Mouse (Mus musculus) neural tube, embryonic 13.5 days (tissue): ENCODE measurements around the gene Gbp5. TPM values are rescaled to one million over a fixed set of nuclear protein-coding genes. Genes with fewer than 3 reads are reported as not detected.
A peak's percentile ranks its signal among the peaks of the same experiment; 100 is the strongest.

Source experiments
- ATAC-seq: fragments of 200-750 bp; cut with Nextera tagmentation; 2 replicates; pipeline ENCODE4 v1.8.0; 2017; ENCODE audit warnings: low read depth, mild to moderate bottlenecking, moderate TSS enrichment, moderate library complexity
- H3K27ac ChIP-seq: fragments of 300-500 bp; sonication (generic); replicated peaks from 2 replicates; pipeline ENCODE4 v1.5.1; 2015; ENCODE audit warnings: moderate library complexity, mild to moderate bottlenecking, inconsistent platforms
- H3K27me3 ChIP-seq: fragments of 300-500 bp; sonication (generic); 2 replicates; pipeline ENCODE4 v1.6.1; 2015; ENCODE audit warnings: mild to moderate bottlenecking, inconsistent platforms
- H3K36me3 ChIP-seq: fragments of 300-500 bp; sonication (generic); 2 replicates; pipeline ENCODE4 v1.6.1; 2015; ENCODE audit warnings: mild to moderate bottlenecking, inconsistent platforms
- H3K4me1 ChIP-seq: fragments of 300-500 bp; sonication (generic); replicated peaks from 2 replicates; pipeline ENCODE4 v1.6.1; 2015; ENCODE audit warnings: inconsistent platforms
- H3K4me2 ChIP-seq: fragments of 300-500 bp; sonication (generic); 2 replicates; pipeline ENCODE4 v1.6.1; 2015; ENCODE audit warnings: inconsistent platforms, mild to moderate bottlenecking, moderate library complexity
- H3K4me3 ChIP-seq: fragments of 300-500 bp; sonication (generic); 2 replicates; pipeline ENCODE4 v1.5.1; 2015; ENCODE audit warnings: mild to moderate bottlenecking, inconsistent platforms
- H3K9ac ChIP-seq: fragments of 300-500 bp; sonication (generic); 2 replicates; pipeline ENCODE4 v1.6.1; 2015; ENCODE audit warnings: moderate library complexity, mild to moderate bottlenecking, inconsistent platforms
- H3K9me3 ChIP-seq: fragments of 300-500 bp; sonication (generic); 2 replicates; pipeline ENCODE4 v1.6.1; 2016; ENCODE audit warnings: inconsistent platforms
- WGBS: fragments of 180-500 bp; shearing (Covaris S2); methylation state at CpG from one replicate; pipeline ENCODE4 v1.1.7; 2015; 5-methylcytosine and 5-hydroxymethylcytosine counted together
- polyA plus RNA-seq: library from polyadenylated mRNA; unstranded; fragments of >200 nt; fragmentation: Nextera tagmentation; extraction: Ambion mirVana; gene quantifications from 2 replicates; pipeline ENCODE4 v1.2.1, GENCODE M21; 2015

Gbp5 gene
- polyA plus RNA-seq, result 0.07 and 0.14 TPM in 2 replicates

DNA sequence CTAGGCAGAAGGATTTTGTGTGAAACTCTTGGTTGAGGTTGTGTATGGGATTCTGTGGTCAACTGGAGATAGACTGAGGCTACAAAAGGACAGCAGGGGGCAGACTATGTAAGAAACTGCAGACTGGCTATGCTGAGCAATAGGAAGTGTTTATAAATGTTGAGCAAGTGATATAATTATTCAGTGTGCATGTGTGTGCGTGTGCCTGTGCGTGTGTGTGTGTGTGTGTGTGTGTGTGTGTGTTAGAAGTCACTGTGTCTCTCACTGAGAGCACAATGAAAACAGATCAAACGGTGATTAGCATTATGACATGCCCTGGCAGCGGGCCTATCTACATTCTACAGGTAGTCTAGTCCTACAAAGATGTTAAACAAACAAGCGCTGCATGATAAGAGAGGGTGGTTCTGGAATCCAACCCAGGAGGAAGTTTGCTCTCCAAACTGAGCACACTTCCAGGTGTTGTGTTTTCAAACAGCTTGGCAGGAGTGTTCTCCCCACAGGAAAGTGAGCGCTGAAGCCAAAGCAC, at the start of gene Gbp5:
Gene Gbp5 (plus strand): TSS at position 443 of the 526 bp plus-strand sequence.
- WGBS, result 85% methylated on average over 6 of the region's 6 CpGs
- H3K27me3 ChIP-seq, result no peaks in the 10 kb centered on the region
- no peaks in the 10 kb centered on the region for H3K9me3 ChIP-seq
- H3K9ac ChIP-seq, result no peak within 1 kb of the TSS
- no peaks in the 10 kb centered on the region for H3K4me1 ChIP-seq
- H3K27ac ChIP-seq, result no peak within 1 kb of the TSS
- ATAC-seq, result peak; percentile 47; the same call in 1 of the 2 replicates
- H3K4me3 ChIP-seq, result no peak within 1 kb of the TSS
- no peaks in the 10 kb centered on the region for H3K36me3 ChIP-seq
- H3K4me2 ChIP-seq, result no peak within 1 kb of the TSS

DNA sequence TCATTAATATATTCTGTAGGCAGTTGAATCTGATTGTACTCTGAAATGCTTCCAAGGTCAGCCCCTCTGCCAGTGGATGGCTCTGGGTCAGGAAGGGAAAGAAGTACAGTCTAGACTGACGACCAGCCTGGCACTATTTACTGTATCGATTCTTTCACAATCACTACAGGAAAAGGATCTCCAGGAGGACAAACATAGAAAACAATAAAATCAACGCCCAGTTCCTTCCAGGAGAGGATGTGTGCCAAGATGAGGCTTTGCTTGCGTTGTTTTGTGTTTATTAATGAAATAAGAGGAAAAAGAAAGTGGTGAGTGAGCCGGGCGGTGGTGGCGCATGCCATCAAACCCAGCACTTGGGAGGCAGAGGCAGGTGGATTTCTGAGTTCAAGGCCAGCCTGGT, 39.6 kb upstream of the Gbp5 start:
- no peaks in the 10 kb centered on the region for H3K4me1 ChIP-seq
- H3K27me3 ChIP-seq, result no peaks in the 10 kb centered on the region
- WGBS, result 84% methylated on average over 7 of the region's 7 CpGs
- no peak overlapping the region for H3K4me2 ChIP-seq
- ATAC-seq, result no peak
- no peak overlapping the region for H3K27ac ChIP-seq
- H3K36me3 ChIP-seq, result no peaks in the 10 kb centered on the region
- H3K4me3 ChIP-seq, result no peak overlapping the region
- no peaks in the 10 kb centered on the region for H3K9me3 ChIP-seq
- no peak overlapping the region for H3K9ac ChIP-seq

DNA sequence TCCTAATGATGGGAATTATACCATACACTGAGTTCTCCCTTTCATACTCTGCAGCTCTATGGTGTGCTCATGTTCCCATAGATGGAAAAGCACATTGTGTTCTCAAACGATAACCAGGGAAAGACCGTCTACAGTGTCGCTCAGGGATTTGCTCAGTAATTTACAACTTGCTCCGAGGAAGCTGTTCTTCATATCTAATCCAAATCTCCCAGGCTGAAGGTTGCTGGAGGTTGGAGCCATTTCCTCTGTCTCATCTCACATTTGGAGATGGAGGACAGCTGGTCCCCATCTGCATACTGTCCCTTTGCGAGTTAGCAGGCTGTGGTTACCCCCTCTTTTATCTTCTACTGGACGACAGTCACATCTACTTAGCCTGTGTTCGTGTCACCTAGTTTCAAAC, 34.5 kb upstream of the Gbp5 start:
- H3K4me1 ChIP-seq, result 0 out of 2 replicates have a peak, but pooled peaks cover 4% of the 10 kb centered on the region
- H3K9me3 ChIP-seq, result no peaks in the 10 kb centered on the region
- WGBS, result 75% methylated on average over 7 of the region's 7 CpGs
- no peak overlapping the region for H3K4me2 ChIP-seq
- no peak overlapping the region for H3K9ac ChIP-seq
- no peak overlapping the region for H3K4me3 ChIP-seq
- no peak for ATAC-seq
- H3K27ac ChIP-seq, result no peak overlapping the region
- no peaks in the 10 kb centered on the region for H3K36me3 ChIP-seq
- H3K27me3 ChIP-seq, result no peaks in the 10 kb centered on the region

DNA sequence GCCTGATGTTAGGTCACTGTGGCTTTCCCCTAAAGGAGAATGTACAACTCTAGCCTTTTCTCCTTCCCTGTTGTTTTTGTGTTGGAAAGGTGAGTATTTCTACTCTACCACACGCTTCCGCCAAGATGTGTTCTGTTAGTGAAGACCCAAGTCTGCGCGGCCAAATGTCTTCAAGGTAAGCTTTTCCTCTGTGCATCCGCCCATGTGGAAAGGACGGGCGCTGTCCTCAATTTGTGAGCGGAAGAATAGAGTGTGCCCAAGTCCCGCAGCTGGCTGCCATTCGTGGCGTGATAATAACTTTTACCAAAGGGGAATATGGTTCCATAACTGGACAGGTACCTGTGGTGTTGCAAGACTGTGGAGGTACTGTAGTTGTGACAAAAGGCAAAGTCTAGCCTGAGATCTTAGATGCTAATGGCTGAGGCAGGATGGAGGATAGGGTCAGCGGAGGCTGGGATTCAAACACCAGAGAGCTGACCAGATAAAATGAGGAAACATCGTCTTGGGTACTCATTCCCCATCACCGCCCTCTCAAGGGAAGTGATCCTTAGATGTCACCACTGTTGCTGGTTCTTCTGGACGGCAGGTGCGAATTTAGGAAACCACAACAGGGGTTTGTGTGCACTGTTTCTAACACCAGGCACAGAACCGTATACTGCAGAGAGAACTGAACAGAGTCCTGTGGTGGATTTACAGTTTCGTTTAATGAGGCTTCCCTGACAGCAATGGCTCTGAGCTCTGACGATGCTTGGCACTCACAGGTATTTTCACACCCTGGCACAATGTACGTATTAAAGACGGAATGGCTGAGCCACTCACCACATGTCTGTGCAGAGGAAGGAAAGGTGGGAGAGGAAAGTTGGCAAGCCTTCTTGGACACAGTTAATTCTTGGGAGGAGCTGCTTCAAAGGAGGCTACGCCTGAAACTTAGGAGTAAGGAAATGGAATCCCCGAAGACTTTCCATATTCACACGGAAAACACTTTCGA, 30.7 kb upstream of the Gbp5 start:
- no peak for ATAC-seq
- WGBS, result 89% methylated on average over 25 of the region's 25 CpGs
- no peak overlapping the region for H3K4me3 ChIP-seq
- no peak overlapping the region for H3K4me2 ChIP-seq
- H3K9ac ChIP-seq, result no peak overlapping the region
- peaks cover 24% of the 10 kb centered on the region for H3K4me1 ChIP-seq
- no peaks in the 10 kb centered on the region for H3K36me3 ChIP-seq
- no peaks in the 10 kb centered on the region for H3K27me3 ChIP-seq
- no peak overlapping the region for H3K27ac ChIP-seq
- no peaks in the 10 kb centered on the region for H3K9me3 ChIP-seq

DNA sequence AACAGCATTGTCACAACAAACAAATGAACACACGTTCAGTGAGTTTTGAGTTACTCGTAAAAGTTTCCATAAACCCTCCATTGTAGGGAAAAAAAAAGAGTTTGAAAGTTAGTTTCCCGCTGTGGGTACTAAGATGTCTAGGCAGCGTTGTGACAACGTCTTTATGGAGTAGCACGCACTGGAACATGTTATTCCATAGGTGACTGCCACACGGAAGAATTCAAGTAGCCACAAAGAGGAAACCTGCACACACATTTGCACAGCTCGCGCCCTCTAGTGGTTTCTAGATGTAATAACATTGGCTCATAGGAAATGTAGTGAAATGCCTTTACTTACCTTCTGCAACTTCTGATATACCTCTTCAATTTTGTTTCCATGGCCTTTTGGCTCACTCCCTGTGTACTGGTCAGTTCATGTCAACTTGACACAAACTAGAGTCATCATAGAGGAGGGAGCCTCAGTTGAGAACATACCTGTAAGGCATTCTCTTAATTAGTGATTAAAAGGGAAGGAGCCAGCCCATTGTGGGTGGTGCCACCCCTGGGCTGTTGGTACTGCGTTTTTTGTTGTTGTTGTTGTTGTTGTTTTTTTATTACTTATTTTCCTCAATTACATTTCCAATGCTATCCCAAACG, 19.3 kb upstream of the Gbp5 start:
- H3K4me3 ChIP-seq, result no peak overlapping the region
- H3K27ac ChIP-seq, result no peak overlapping the region
- H3K27me3 ChIP-seq, result no peaks in the 10 kb centered on the region
- 0 out of 2 replicates have a peak overlapping the region, but pooled peaks have one; percentile 22 for H3K4me2 ChIP-seq
- ATAC-seq, result no peak
- no peaks in the 10 kb centered on the region for H3K9me3 ChIP-seq
- no peak overlapping the region for H3K9ac ChIP-seq
- 23% methylated on average over 11 of the region's 11 CpGs for WGBS
- no peaks in the 10 kb centered on the region for H3K36me3 ChIP-seq
- H3K4me1 ChIP-seq, result no peaks in the 10 kb centered on the region

DNA sequence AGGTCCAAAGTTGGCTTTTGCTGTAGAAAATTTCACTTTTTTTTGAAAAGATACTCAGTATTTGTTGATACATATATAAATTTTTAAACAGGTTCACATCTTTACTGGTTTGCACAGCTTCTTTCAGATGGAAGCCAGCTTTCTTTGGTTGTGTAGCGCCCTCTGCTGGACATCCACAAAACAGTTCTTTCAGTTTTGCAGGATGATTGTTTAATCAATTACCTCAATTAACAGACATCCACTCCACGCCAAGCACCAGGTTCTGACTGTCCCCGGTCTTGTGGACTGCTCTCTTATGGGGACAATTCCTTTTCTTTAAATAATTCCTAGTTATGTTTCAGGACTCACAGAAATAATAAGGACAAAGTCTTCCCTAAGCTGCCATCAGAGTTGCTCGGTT, 17.9 kb upstream of the Gbp5 start:
- Histone ChIP-seq H3K4me1 (no peaks in the 10 kb centered on the region), H3K9ac (no peak overlapping the region), H3K27me3 (no peaks in the 10 kb centered on the region), H3K4me2 (no peak overlapping the region), H3K4me3 (no peak overlapping the region), H3K27ac (no peak overlapping the region), H3K36me3 (no peaks in the 10 kb centered on the region), H3K9me3 (no peaks in the 10 kb centered on the region; the same call in 1 of the 2 replicates)
- ATAC-seq, result no peak
- WGBS, result 21% methylated on average over 4 of the region's 4 CpGs

DNA sequence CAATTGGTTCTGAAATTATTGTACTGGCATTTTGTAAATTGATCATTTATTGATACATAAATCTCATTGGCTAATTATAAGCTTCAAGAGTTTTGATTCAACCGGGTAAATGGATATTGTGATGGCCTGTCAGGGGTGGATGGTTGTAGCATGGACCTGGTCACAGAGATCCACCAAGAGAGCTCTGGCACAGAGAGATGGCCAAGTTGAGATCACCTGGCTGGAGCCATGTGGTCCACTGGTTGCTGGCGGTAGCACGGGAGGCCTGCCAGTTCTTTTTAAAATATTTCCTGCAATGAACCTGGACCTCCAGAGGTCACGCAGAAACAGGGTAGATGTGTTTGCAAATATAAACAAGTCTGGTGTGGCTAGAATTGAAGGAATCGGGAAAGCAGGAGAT, 15.9 kb upstream of the Gbp5 start:
- H3K9me3 ChIP-seq, result no peaks in the 10 kb centered on the region; the same call in 1 of the 2 replicates
- no peak overlapping the region for H3K4me3 ChIP-seq
- H3K4me1 ChIP-seq, result no peaks in the 10 kb centered on the region
- no peak overlapping the region for H3K9ac ChIP-seq
- 90% methylated on average over 5 of the region's 5 CpGs for WGBS
- H3K27ac ChIP-seq, result no peak overlapping the region
- H3K36me3 ChIP-seq, result no peaks in the 10 kb centered on the region
- ATAC-seq, result no peak
- H3K4me2 ChIP-seq, result no peak overlapping the region
- no peaks in the 10 kb centered on the region for H3K27me3 ChIP-seq

DNA sequence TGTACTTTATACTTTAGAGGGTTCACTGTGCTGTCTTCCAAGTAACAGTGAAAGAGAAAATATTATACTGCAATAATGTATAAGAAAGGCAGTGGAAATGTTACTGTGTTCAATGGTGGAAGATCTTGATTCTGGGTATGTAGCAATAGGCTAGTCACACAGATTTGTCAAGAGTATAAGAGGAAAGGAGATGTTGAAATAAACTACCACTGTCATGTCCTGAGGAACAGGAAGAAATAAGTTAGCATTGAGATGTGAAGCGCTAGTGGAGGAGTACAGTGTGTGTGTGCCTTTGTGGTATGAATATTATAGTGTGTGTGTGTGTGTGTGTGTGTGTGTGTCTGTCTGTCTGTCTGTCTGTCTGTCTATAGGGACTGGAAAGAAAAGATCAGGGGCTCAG, 15.4 kb upstream of the Gbp5 start:
- no peak for ATAC-seq

DNA sequence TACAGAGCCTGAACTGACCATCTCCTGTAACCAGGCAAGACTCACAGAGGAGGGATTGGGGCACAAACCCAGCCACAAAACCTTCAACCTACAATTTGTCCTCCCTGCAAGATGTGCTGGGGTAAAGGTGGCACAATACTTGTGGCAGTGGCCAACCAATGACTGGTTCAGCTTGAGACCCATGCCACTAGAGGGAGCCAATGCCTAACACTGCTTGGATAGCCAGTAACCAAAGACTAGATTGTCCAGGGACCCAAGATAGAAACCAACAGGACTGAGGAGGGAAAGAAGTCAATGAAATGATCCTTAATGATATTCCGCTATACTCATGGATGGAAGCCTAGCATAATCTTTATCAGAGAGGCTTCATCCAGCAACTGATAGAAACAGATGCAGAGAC, 3.3 kb upstream of the Gbp5 start:
- H3K4me3 ChIP-seq, result no peak overlapping the region
- WGBS, result 77% methylated on average over 1 of the region's 1 CpGs
- peak; percentile 56; the same call in 1 of the 2 replicates for ATAC-seq

More for the DNA sequence above, 15.4 kb upstream of the Gbp5 start:
- Histone ChIP-seq H3K4me2 (no peak overlapping the region), H3K9me3 (no peaks in the 10 kb centered on the region; the same call in 1 of the 2 replicates), H3K4me1 (no peaks in the 10 kb centered on the region), H3K27ac (no peak overlapping the region), H3K9ac (no peak overlapping the region), H3K27me3 (no peaks in the 10 kb centered on the region), H3K4me3 (no peak overlapping the region), H3K36me3 (no peaks in the 10 kb centered on the region)
- 81% methylated on average over 1 of the region's 1 CpGs for WGBS

DNA sequence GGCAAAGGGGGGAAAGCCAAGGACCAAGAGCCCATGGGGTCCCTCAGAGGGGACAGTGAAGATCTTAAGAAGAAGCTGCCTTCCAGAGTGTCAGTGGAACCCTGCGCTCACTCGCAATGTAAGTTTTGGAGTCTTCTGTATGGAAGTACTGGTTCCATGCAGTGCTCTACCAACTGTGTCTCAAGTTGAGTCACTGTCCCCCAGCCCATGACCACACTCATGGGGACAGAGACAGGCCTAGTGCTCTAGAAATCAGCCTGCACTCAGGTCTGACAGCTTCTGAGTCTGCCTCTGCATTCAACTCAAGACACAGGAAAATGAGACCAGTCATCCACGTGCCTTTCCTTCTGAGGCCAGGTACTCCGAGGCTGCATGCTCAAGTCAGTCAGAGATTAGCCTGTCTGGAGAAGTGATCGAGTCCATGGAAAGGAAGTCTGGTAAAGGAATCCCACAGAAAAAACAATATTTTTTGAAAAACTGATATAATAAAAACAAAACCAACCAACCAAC, 1.4 kb downstream of the Gbp5 start:
- Histone ChIP-seq H3K4me1 (no peaks in the 10 kb centered on the region), H3K9ac (no peak overlapping the region), H3K4me2 (no peak overlapping the region), H3K27ac (no peak overlapping the region), H3K36me3 (no peaks in the 10 kb centered on the region), H3K9me3 (no peaks in the 10 kb centered on the region), H3K27me3 (no peaks in the 10 kb centered on the region), H3K4me3 (no peak overlapping the region)
- no peak for ATAC-seq
- 96% methylated on average over 5 of the region's 5 CpGs for WGBS

More for the DNA sequence above, 3.3 kb upstream of the Gbp5 start:
- no peaks in the 10 kb centered on the region for H3K27me3 ChIP-seq
- no peak overlapping the region for H3K9ac ChIP-seq
- no peak overlapping the region for H3K4me2 ChIP-seq
- no peak overlapping the region for H3K27ac ChIP-seq
- H3K36me3 ChIP-seq, result no peaks in the 10 kb centered on the region
- no peaks in the 10 kb centered on the region for H3K9me3 ChIP-seq
- H3K4me1 ChIP-seq, result no peaks in the 10 kb centered on the region

DNA sequence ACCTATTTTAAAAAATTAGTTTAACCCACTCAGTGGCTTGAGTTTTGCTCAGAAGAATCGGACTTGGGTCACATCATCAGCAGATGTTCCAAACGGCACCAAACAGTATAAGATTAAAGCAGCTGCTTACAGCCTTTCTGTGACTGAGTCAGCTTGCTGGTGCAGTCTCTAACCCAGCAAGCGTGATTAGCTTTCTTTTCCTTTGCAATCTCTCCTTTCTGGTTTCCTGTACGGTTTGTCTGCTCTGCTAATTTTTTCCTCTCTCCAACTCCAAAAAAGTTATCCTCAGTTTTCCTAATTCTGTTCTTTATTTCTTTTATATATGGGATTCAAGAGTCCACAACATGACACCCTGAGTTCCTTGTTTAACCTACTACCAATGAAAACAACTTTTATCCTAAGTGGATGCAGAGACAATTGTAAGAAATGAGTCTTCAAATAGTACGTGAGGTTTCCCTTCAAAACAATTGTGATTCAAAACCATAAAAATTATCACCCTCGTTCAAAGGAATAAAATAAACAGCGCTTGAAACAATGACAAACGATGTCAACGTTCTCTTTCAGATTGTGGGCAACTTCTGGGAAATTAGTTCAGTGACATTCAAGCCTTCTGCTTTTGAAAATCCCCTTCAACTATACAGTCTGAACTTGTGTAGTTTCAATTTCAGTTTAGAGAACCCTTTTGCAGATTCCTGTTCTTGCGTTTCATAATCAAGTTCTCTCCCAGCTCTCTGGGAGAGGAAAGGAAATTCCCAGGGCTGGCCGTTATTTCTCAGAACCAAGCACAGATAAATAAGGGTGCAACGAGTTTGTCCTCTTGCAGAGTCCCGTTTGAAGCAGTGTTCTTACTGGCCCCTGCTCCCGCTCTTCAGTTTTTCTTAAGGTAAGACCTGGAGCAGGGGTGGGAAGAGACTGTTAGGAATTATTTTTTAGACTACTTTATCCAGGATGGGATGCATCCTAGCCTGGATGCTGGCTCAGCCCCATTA, 2.6 kb downstream of the Gbp5 start:
- H3K4me2 ChIP-seq, result peak overlapping the region; percentile 7; the same call in 1 of the 2 replicates
- H3K9me3 ChIP-seq, result no peaks in the 10 kb centered on the region
- no peaks in the 10 kb centered on the region for H3K27me3 ChIP-seq
- 70% methylated on average over 14 of the region's 14 CpGs for WGBS
- no peaks in the 10 kb centered on the region for H3K36me3 ChIP-seq
- ATAC-seq, result no peak
- H3K4me3 ChIP-seq, result no peak overlapping the region
- H3K9ac ChIP-seq, result no peak overlapping the region
- H3K4me1 ChIP-seq, result no peaks in the 10 kb centered on the region
- no peak overlapping the region for H3K27ac ChIP-seq
